Mouse (Mus musculus): ENCODE results near the gene Rnf217.

Gene Rnf217

DNA sequence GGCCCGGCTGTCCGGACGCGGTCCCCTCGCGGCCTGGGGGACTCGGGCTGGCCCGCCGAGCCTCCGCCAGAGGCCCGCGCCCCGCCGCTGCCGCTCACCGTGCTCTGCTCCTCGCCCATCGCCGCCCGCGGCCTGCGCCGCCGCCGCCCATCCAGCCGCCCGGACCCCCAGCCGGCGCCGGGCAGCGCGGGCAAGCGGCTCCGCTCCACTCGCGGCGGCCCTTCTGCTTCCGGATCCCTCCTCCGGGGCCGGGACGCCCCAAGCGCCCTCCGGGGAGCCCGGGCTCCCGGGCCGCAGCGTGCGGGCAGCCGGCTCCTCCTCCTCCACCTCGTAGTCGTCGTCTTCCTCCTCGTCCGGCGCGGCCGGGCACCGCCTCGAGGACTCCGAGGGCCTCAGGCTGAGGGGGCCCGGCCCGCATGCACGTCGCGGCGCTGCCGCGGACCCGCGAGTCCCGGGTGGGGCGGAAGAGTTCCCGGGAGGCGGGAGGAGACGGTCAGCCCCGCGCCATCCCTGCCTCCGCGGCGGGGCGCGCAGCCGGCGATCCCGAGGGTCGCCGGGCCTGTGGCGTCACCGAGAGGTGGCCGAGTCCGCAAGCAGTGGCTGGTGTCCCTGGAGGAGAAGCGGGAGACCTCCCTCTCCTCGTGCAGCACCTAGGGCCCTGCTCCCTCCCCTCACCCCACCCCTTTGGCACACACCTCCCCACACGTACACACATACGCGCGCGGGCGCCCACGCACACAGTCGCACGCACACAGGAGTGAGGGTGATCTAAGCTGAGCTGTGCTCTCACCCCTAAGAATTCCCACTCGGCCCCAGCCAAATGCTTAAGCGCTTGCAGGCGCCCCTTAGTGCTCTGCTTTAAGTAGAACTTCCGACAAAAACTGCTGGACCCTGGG lies at the start of gene Rnf217:
Gene Rnf217 (minus strand): TSS at position 119 of the 896 bp plus-strand sequence.
- DNase-seq, result peak; percentile 75

DNA sequence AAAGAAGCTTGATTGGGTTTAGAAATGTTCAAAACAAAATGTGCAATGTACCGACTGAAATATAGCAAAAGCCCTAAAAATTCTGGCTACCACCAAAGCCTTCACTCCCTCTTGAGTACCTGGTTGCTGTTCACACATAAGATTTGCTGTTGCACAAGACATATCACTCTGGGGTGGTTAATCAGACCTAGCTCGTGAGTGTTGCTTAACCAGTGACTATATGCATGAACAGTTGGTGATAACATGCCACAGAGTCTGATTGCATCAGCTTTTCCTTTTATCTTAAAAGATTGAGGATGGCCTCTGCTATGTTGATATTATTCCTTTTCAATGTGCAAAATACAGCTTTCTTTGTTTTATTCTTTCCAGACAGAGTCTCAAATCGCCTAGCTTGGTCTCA lies 38.3 kb upstream of the Rnf217 start:
- DNase-seq, result no peak

DNA sequence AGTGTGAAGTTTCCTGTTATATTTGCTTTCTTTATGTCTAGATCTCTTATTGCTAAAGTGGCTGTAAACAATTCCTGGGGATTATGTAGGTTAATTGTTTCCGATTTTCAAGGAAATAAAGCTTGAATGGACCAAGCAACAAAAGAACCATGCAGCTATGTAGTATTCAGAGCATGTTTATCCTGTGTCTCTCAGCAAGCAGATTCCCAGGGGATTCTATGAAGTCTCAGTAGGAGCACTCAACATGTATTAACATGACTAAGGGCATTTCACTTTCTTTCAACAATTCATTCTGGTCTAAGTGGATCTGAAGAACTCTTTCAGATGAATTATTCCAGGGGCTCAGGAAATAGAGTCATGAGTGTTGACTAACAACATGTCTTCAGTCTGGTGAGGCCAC lies 37.1 kb upstream of the Rnf217 start:
- DNase-seq, result no peak

DNA sequence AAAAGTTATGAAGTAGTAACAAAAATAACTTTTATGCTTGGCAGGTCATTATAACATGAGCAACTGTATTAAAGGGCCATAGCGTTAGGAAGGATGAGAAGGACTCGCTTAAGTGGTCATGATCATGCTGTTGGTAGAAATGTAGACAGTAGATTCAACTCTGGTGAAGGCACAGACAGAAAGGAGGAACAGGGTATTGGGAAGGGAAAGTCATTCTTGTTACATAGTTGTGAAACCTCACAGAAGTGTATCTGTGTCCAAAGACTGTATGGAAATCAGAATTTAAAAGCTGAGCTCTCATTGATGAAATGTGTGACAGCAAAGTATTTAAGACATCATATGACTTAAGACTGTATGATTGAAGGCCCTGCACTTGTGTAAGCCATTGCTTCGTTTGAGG lies 26.1 kb upstream of the Rnf217 start:
- DNase-seq, result no peak

DNA sequence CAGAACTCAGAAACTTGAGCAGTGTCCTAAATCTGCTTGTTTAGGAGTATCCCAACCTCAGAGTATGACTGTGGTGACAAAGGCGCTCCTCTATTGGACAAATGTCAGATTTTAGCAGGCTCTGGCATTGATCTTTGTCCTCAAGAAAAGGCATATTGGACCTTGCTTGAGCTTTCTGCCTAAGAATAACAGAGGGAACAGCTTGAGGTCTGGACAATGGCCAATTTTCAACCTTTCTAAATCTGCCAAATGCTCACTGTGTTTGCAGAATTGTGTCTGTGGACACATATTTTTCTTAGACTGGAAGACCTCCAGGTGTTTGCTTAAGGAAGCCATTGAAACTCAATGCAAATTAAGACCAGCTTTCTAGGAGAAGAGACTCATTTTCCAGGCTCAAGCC lies 23.0 kb upstream of the Rnf217 start:
- DNase-seq, result no peak

GRCm38 (mm10) chr10:31615355-31615754 lies 6.4 kb upstream of the Rnf217 start:
- DNase-seq, result no peak

DNA sequence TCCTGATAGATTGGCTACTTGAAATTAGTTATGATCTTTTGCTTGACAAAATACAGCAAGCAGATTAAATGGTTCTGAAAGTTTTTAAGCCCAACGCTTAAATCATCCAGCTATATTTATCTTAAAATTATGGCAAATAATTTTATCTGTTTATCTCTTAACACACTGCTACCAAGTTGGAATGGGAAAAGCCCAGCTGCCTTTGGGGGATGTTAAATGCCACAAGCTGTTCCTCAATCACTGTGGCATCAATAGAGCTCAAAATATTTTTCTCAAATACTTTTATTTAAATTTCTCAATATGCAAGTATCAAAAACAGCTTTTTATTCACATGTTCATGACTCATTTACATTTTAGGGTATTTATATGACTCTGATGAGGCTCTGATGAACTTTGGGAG lies 5.1 kb upstream of the Rnf217 start:
- peak; percentile 66 for DNase-seq

GRCm38 (mm10) chr10:31608441-31609065 lies 431 bp downstream of the Rnf217 start:
- no peak for DNase-seq

DNA sequence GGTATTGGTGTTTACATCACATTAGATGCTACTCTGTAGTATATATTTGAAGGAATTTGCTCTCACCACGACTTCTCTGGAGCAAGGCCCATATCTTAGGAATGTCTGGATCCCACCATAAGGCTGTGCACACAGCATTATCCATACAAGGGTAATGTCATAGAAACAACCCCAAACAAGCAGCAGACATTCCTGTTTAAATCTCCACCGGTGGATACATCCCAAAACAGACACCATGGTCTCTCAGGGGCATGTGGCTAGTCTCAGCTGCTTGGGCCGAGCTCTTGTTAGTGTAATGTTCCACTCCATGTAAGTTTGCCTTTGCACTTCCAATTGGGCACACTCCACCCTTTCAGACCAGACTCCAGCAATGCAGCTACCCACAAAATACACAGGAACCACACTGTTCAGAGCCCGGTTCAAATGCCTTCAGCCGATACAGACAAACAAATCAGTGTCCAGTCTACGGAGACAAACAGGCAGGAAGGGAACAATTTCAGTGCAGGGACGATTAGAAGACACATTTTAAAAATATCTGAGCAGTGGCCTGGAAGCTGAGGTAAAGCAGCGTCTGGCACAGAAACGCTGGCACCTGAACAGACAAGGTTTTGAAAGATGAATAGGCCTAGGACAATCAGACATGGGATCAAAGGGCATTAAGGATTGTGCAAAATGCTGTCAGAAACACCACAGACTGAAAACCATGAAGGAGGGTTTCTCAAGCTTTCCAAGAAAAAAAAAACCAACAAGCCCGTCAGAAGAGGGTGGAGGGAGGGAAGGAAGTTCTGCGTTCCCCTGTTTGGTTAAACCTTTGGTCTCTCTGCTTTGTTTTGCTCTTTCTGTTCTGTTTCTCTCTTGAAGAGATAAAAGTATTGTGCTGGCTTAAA lies 1.8 kb downstream of the Rnf217 start:
- DNase-seq, result no peak

- DNase-seq, result no peak
These were observed 5.1 kb downstream of the Rnf217 start for GRCm38 (mm10) chr10:31603855-31604254.

GRCm38 (mm10) chr10:31600116-31600515 lies 8.9 kb downstream of the Rnf217 start:
- no peak for DNase-seq

GRCm38 (mm10) chr10:31597886-31598285 lies 11.1 kb downstream of the Rnf217 start:
- no peak for DNase-seq

DNA sequence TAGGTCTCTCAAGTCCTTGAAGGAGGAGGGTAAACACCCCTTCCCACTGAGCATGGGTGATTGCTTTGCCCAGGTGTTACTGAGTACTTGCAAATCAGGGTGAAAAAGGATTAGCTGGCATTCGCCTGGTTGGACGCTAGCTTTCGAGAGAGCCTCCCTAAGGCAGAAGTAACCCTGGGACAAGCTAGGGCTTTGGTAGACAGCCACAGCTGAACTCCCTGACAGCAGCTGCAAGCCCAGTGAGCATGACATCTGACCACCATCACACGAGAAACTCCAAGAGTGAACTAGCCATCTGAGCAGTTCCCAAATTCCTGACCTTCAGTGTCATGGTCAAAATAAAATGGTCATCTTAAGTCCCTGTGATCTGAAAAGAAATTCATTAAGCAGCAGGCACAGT lies 12.2 kb downstream of the Rnf217 start:
- DNase-seq, result no peak

DNA sequence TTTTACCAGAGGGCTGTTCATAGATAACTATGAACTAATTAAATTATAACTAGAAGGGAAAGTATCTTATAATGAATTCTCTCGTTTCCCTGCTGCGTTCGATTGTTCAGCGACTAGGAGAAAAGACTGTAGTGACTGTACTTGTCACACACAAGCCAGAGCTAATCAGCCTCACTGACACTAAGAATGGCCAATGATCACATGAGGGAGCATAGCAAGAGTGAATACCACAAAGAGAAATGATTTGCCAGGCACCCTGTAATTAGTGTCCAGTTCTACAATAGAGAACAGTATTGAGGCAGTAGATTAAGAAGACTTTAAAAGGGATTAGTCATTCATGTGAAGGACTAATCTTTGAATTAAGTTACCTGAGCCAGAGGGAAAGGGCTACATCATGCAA lies 13.7 kb downstream of the Rnf217 start:
- DNase-seq, result no peak

DNA sequence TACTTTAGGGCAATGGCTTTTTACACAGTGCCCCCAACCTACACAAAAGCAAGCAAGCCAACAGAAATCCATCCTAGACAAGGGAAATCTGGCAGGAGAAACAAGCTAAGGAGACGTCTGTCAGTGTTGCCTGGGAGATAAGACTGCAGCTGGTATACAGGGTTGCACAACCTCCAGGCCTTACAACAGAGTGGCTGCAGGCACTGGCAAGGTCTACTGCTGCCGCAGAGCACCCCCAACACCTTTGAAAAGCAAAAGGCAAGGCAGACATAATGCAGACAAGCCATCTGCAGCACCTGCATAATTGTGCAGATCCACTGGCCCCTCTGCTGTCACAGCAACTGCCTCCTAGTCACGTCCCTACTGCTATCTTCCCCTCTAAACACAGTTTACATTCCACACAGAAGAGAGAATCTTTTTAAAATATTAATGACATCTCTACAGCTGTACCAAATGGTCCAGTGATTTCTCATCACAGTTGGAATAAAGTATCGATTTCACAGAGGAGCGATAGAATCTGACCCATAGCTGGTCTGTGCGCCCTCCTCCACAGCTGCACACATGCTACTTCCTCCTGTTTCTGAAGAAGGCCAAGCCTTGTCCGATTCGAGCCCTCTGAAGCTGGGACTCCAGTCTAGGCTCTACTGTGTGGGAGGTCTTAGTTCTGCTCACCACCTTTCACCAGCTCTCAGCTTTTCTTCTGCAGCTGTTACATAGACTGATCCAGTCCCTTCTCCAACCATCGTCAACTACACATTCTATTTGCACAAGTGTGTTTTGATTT lies 16.1 kb downstream of the Rnf217 start:
- DNase-seq, result peak; percentile 18

- no peak for DNase-seq
These were observed 16.8 kb downstream of the Rnf217 start for GRCm38 (mm10) chr10:31592095-31592740.

GRCm38 (mm10) chr10:31580722-31581121 lies 28.3 kb downstream of the Rnf217 start:
- DNase-seq, result no peak

DNA sequence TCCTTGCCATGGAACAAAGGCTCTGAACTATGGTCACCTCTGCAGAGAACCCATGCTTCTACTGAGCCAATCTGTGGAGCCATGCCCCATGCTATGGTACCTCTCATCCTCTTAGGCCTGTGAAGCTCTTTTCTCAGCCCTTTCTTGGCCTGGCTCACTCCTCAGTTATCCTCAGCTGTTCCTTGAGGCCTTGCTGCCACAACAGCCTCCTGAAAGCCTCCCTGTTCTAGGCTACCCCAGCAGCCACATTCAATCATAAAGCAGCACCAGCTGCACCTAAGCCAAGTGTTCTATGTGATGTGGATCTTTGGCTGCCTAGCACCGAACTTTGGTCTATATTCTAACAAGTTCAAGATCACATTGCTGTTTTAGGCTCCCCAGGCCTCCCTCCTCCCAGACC lies 28.9 kb downstream of the Rnf217 start:
- DNase-seq, result no peak

GRCm38 (mm10) chr10:31573267-31573666 lies 35.7 kb downstream of the Rnf217 start:
- DNase-seq, result no peak

GRCm38 (mm10) chr10:31557311-31557710 lies 51.7 kb downstream of the Rnf217 start:
- DNase-seq, result no peak

GRCm38 (mm10) chr10:31555433-31555960 lies 53.5 kb downstream of the Rnf217 start:
- no peak for DNase-seq

GRCm38 (mm10) chr10:31553302-31553701 lies 55.7 kb downstream of the Rnf217 start:
- DNase-seq, result no peak
